Mouse (Mus musculus) midbrain, embryonic 10.5 days (tissue): ENCODE results near the gene Hba-x. TPM values are rescaled to one million over a fixed set of nuclear protein-coding genes. Genes with fewer than 3 reads are reported as not detected.
"Not testable (repeated sequence)": the region's sequence is repeated elsewhere in the genome, so short reads cannot be mapped to it uniquely, and the experiment has no call there.

Experiments used
- DNase-seq: peaks from one replicate; pipeline ENCODE4 v3.0.0-alpha.2; 2017; ENCODE audit warnings: low spot score
- H3K27ac ChIP-seq: fragments of 300-500 bp; sonication (generic); replicated peaks from 2 replicates; pipeline ENCODE4 v1.5.1; 2016; ENCODE audit warnings: mild to moderate bottlenecking
- H3K27me3 ChIP-seq: fragments of 300-500 bp; sonication (generic); 2 replicates; pipeline ENCODE4 v1.6.1; 2016; ENCODE audit warnings: low read depth, mild to moderate bottlenecking; ENCODE audit not compliant: poor library complexity, severe bottlenecking
- H3K36me3 ChIP-seq: fragments of 300-500 bp; sonication (generic); 2 replicates; pipeline ENCODE4 v1.6.1; 2016; ENCODE audit warnings: mild to moderate bottlenecking, moderate library complexity
- H3K4me1 ChIP-seq: fragments of 300-500 bp; sonication (generic); 2 replicates; pipeline ENCODE4 v1.6.1; 2016
- H3K4me3 ChIP-seq: fragments of 300-500 bp; sonication (generic); 2 replicates; pipeline ENCODE4 v1.5.1; 2016; ENCODE audit warnings: mild to moderate bottlenecking, moderate library complexity
- H3K9me3 ChIP-seq: fragments of 300-500 bp; sonication (generic); replicated peaks from 2 replicates; pipeline ENCODE4 v1.6.1; 2016; ENCODE audit warnings: mild to moderate bottlenecking
- WGBS: fragments of 180-500 bp; shearing (Covaris S2); methylation state at CpG from one replicate; pipeline ENCODE4 v1.1.7; 2016; 5-methylcytosine and 5-hydroxymethylcytosine counted together
- polyA plus RNA-seq: library from polyadenylated mRNA; unstranded; fragments of >200 nt; fragmentation: Nextera tagmentation; extraction: Ambion mirVana; gene quantifications from 2 replicates; pipeline ENCODE4 v1.2.1, GENCODE M21; 2016

The Hba-x gene
- polyA plus RNA-seq, 1 experiment from 2014 or later: 3,100 TPM

GRCm38 (mm10) chr11:32298532-32298918, 22.3 kb downstream of the Hba-x start:
- H3K4me3 ChIP-seq: no peak overlapping the region
- 96% methylated on average over 2 of the region's 2 CpGs for WGBS
- 0 out of 2 replicates have a peak, but pooled peaks cover 2% of the 10 kb centered on the region for H3K4me1 ChIP-seq
- no peaks in the 10 kb centered on the region for H3K9me3 ChIP-seq
- peaks cover 27% of the 10 kb centered on the region for H3K27me3 ChIP-seq
- no peak for DNase-seq
- H3K27ac ChIP-seq: no peak overlapping the region
- H3K36me3 ChIP-seq: no peaks in the 10 kb centered on the region

DNA sequence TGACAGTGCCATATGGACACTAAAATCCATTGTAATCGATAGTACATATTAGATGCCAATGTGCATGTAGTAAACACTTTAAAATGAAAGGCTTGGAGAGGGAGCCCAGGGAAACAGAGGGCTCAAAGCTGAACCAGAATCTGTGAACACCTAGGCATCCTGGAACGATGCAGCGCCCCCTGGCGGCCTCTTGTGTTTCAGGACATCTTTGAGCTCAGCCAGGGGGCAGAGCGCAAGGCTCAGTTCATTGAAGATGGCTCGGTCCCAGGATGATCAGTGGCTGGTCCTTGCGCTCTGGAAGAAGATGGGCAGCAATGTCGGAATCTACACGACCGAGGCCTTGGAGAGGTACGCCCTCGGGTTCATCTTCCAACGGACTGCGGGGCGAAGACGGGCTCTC, 23.7 kb downstream of the Hba-x start, which contains the start of gene Hbq1a:
Hbq1a (plus strand) TSS at position 205 of the 400 bp plus-strand sequence.
- H3K4me3 ChIP-seq: peak within 1 kb of the TSS; percentile 43

DNA sequence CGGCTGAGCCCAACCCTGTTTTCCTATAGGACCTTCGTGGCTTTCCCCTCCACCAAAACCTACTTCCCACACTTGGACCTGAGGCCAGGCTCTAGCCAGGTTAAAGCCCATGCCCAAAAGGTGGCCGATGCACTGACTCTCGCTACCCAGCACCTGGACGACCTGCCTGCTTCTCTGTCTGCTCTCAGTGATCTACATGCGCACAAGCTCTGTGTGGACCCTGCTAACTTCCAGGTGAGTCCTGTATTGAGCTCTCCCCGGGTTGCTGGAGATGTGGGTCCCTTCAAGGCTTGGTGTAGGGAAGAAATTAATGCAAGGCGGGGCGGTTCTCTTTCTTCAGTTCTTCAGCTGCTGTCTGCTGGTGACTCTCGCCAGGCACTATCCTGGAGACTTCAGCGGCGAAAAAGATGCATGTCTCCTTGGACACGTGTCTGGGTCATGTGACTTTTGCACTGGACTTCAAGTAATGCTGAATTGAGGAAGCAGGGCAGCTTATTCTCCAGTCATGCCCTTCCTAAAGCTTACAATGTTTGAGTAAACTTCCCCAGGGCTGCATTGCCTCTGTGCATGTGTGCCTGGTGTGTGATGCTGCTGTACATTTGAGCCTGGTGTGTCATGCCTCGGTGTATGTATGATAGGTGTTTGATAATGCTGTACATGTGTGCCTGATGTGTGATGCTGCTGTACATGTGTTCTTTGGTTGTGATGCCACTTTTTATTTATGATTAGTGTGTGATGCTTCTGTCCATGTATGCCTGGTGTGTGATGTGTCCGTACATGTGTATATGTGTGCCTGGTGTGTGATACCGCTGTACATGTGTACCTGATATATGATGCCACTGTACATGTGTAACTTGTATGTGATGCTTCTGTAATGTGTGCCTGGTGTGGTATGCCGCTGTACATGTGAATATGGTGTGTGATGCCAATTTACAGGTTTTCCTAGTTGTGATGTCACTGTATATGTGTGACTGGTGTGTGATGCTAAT, 24.4 kb downstream of the Hba-x start:
- no peak for DNase-seq
- no peak overlapping the region for H3K27ac ChIP-seq
- no peaks in the 10 kb centered on the region for H3K9me3 ChIP-seq
- H3K4me3 ChIP-seq: peak overlapping the region; percentile 43
- H3K36me3 ChIP-seq: no peaks in the 10 kb centered on the region
- 0 out of 2 replicates have a peak, but pooled peaks cover 2% of the 10 kb centered on the region for H3K4me1 ChIP-seq
- 51% methylated on average over 16 of the region's 17 CpGs for WGBS
- peaks cover 27% of the 10 kb centered on the region for H3K27me3 ChIP-seq

More for the DNA sequence above, 23.7 kb downstream of the Hba-x start, which contains the start of gene Hbq1a:
- not testable (repeated sequence) for H3K27ac ChIP-seq, H3K9me3 ChIP-seq, H3K4me1 ChIP-seq, H3K36me3 ChIP-seq
- H3K27me3 ChIP-seq: peaks cover 27% of the 10 kb centered on the region
- DNase-seq: peak; percentile 52
- WGBS: 8% methylated on average over 16 of the region's 16 CpGs

DNA sequence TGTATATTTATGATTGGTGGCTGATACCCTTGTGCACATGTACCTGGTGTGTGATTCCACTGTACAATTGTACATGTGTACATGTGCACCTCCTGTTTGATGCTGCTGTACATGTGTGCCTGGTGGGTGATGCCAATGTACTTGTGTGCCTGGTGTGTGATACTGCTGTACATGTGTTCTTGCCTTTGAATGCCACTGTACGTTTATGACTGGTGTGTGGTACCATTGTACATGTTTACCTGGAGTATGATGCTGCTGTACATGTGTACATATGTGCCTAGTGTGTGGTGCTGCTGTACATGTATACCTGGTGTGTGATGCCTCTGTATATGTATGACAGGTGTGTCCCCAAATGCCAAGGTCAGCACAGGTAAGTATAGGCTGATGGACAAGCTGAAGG, 25.3 kb downstream of the Hba-x start:
- H3K27me3 ChIP-seq: peaks cover 27% of the 10 kb centered on the region
- no peaks in the 10 kb centered on the region for H3K9me3 ChIP-seq
- H3K4me3 ChIP-seq: no peak overlapping the region
- 0 out of 2 replicates have a peak, but pooled peaks cover 2% of the 10 kb centered on the region for H3K4me1 ChIP-seq
- H3K27ac ChIP-seq: no peak overlapping the region
- no peaks in the 10 kb centered on the region for H3K36me3 ChIP-seq
- no peak for DNase-seq
- 78% methylated on average over 1 of the region's 1 CpGs for WGBS

DNA sequence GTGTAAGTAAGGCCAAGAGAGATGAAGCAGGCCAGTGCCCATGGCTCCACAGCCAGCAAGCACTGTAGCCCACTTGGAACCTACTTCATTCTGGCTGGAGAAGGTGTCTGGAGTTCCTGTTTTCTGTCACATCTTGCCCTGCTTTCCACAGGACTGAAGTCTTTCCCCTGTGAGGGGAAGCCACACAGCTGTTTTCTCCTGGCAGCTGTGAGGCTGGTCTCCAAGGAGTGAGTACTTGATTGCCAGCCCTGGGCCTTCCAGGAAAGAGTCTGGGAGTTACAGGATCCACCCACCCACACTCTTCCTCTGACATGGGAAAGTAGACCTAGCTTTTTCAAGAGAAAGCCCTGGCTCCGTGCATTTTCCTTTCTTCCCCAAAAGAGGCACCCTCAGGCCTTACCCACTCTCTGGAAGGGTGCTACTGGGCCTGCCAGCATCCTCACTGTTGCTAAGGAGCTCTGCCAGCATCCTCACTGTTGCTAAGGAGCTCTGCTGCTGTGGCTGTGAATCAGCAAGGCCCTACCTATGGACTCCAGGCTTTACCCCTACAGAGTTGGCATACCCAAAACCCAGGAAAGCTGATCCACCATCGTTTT, 26.7 kb downstream of the Hba-x start:
- Histone ChIP-seq H3K36me3 (no peaks in the 10 kb centered on the region), H3K9me3 (no peaks in the 10 kb centered on the region), H3K27ac (no peak overlapping the region), H3K4me1 (peaks cover 5% of the 10 kb centered on the region), H3K27me3 (peaks cover 21% of the 10 kb centered on the region), H3K4me3 (no peak overlapping the region)
- 43% methylated on average over 2 of the region's 2 CpGs for WGBS
- no peak for DNase-seq

- Histone ChIP-seq H3K36me3 (no peaks in the 10 kb centered on the region), H3K4me1 (peaks cover 10% of the 10 kb centered on the region), H3K4me3 (no peak overlapping the region), H3K27me3 (peaks cover 18% of the 10 kb centered on the region), H3K9me3 (no peaks in the 10 kb centered on the region), H3K27ac (no peak overlapping the region)
- DNase-seq: no peak
- WGBS: 80% methylated on average over 1 of the region's 1 CpGs
Measured at GRCm38 (mm10) chr11:32303455-32303854, 27.3 kb downstream of the Hba-x start.

GRCm38 (mm10) chr11:32307006-32307405, 30.8 kb downstream of the Hba-x start:
- Histone ChIP-seq H3K27me3 (no peaks in the 10 kb centered on the region; the same call in 1 of the 2 replicates), H3K4me3 (no peak overlapping the region), H3K36me3 (no peaks in the 10 kb centered on the region), H3K27ac (no peak overlapping the region), H3K9me3 (no peaks in the 10 kb centered on the region), H3K4me1 (peaks cover 20% of the 10 kb centered on the region)
- 80% methylated on average over 1 of the region's 1 CpGs for WGBS
- no peak for DNase-seq

GRCm38 (mm10) chr11:32309446-32309845, 33.2 kb downstream of the Hba-x start:
- H3K36me3 ChIP-seq: no peaks in the 10 kb centered on the region
- DNase-seq: no peak
- no peak overlapping the region for H3K27ac ChIP-seq
- no peaks in the 10 kb centered on the region for H3K27me3 ChIP-seq
- peaks cover 20% of the 10 kb centered on the region for H3K4me1 ChIP-seq
- H3K4me3 ChIP-seq: no peak overlapping the region
- 45% methylated on average over 4 of the region's 4 CpGs for WGBS
- H3K9me3 ChIP-seq: no peaks in the 10 kb centered on the region

- H3K9me3 ChIP-seq: no peaks in the 10 kb centered on the region
- WGBS: 74% methylated on average over 3 of the region's 3 CpGs
Measured at GRCm38 (mm10) chr11:32309928-32310327, 33.7 kb downstream of the Hba-x start.

GRCm38 (mm10) chr11:32316009-32316408, 39.8 kb downstream of the Hba-x start:
- H3K36me3 ChIP-seq: no peaks in the 10 kb centered on the region
- H3K9me3 ChIP-seq: no peaks in the 10 kb centered on the region
- WGBS: 85% methylated on average over 3 of the region's 3 CpGs
- no peaks in the 10 kb centered on the region for H3K27me3 ChIP-seq
- no peak overlapping the region for H3K27ac ChIP-seq
- H3K4me3 ChIP-seq: no peak overlapping the region
- peaks cover 6% of the 10 kb centered on the region; the same call in 1 of the 2 replicates for H3K4me1 ChIP-seq
- DNase-seq: no peak

More at GRCm38 (mm10) chr11:32309928-32310327, 33.7 kb downstream of the Hba-x start:
- no peaks in the 10 kb centered on the region for H3K27me3 ChIP-seq
- H3K36me3 ChIP-seq: no peaks in the 10 kb centered on the region
- no peak overlapping the region for H3K27ac ChIP-seq
- H3K4me1 ChIP-seq: peaks cover 20% of the 10 kb centered on the region
- DNase-seq: no peak
- no peak overlapping the region for H3K4me3 ChIP-seq

DNA sequence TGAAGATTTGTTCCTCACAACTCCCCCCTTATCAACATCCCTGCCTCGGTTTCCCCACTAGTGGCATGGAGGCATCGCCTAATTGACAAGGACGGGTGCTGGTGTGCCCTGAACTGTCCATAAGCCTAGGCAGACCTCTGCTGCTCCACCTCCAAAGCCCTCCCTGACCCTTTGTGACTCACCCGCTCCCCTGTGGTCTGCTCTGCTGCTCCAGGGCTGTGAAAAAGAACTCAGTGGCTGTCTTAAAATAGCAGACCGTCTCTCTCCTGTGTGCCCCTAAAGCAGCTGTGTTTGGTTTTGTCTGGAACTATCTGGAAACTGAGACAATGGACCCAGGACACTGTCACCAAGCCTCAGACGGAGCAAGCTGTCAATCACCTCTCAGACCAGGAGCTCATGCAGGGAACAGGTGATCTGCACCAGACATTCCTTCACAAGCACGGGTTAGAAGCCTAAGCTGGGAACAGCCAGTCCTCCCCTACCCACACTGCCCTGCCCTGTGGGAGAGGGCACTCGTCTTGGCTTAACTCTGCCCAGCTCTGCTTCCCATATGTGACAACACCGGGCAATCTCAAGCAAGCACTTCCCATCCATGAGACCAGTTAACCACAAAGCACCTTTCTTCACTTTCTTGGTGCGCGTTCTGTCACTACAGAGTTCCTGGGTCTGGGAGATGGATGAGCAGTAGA, 44.5 kb downstream of the Hba-x start:
- Histone ChIP-seq H3K9me3 (no peaks in the 10 kb centered on the region), H3K27ac (no peak overlapping the region)

DNA sequence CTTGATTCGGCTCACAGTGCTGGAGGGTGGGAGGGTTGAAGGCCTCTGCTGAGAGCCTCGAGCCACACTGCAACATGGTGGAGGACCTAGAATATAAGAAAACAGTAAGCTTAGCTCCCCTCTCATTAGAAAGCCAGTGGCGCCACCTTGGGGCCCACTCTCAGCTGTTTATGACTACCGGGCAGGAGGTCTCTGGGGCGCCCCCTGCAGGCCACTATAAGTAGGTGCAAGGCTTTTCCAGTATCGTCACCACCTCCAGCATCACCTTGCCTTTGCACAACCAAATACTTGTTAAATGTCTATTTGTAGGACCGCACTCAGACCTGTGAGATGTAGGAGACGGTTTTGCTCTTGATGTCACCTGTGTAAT, 45.0 kb downstream of the Hba-x start:
- H3K4me1 ChIP-seq: peaks cover 14% of the 10 kb centered on the region
- no peaks in the 10 kb centered on the region for H3K36me3 ChIP-seq
- WGBS: 39% methylated on average over 8 of the region's 8 CpGs
- no peaks in the 10 kb centered on the region for H3K27me3 ChIP-seq
- H3K27ac ChIP-seq: no peak overlapping the region
- no peaks in the 10 kb centered on the region for H3K9me3 ChIP-seq
- no peak overlapping the region for H3K4me3 ChIP-seq
- DNase-seq: peak; percentile 59

More for the DNA sequence above, 44.5 kb downstream of the Hba-x start:
- H3K27me3 ChIP-seq: no peaks in the 10 kb centered on the region
- H3K4me3 ChIP-seq: no peak overlapping the region
- no peaks in the 10 kb centered on the region for H3K36me3 ChIP-seq
- H3K4me1 ChIP-seq: peaks cover 14% of the 10 kb centered on the region
- DNase-seq: no peak
- WGBS: 69% methylated on average over 11 of the region's 11 CpGs
